Mouse (Mus musculus) left cerebral cortex, adult 2 months (tissue): ENCODE data around the gene Ttll5. TPM values are rescaled to one million over a fixed set of nuclear protein-coding genes. Genes with fewer than 3 reads are reported as not detected.

Experiments used
- DNase-seq, 2 experiments: peaks; one replicate each; pipeline ENCODE4 v3.0.0; 2021 to 2022; ENCODE audit warnings: low spot score in 2 of 2, mixed read lengths in 1 of 2; ENCODE audit errors: extremely low spot score in 1 of 2
- H3K27ac ChIP-seq: fragments of 200-600 bp; 2 replicates; pipeline ENCODE4 v1.8.1; 2022
- H3K4me3 ChIP-seq: fragments of 200-600 bp; 2 replicates; pipeline ENCODE4 v1.8.1; 2022
- CTCF ChIP-seq: fragments of 200-600 bp; IDR thresholded peaks from 2 replicates; pipeline ENCODE4 v1.8.1; 2022; ENCODE audit warnings: antibody characterized with exemption, mild to moderate bottlenecking, moderate library complexity
- intact Hi-C: fragments of 180-260 bp; cut with DNase I; formaldehyde crosslinking; loops from one replicate; pipeline ENCODE4 v1.15.1; 2025
- total RNA-seq, 2 experiments: library from RNA; stranded (reverse); gene quantifications; 2 replicates each; pipeline ENCODE4 v1.2.3; 2021

The Ttll5 gene
- total RNA-seq, 2 experiments from 2014 or later: 45.4 to 47.7 TPM

GRCm38 (mm10) chr12:85993790-85994360 is 169.4 kb downstream of the Ttll5 start:
- Histone ChIP-seq H3K27ac (no peak overlapping the region), H3K4me3 (no peak overlapping the region)
- no peak for DNase-seq
- intact Hi-C loops: no loop called here
- TF ChIP-seq CTCF: no peak

DNA sequence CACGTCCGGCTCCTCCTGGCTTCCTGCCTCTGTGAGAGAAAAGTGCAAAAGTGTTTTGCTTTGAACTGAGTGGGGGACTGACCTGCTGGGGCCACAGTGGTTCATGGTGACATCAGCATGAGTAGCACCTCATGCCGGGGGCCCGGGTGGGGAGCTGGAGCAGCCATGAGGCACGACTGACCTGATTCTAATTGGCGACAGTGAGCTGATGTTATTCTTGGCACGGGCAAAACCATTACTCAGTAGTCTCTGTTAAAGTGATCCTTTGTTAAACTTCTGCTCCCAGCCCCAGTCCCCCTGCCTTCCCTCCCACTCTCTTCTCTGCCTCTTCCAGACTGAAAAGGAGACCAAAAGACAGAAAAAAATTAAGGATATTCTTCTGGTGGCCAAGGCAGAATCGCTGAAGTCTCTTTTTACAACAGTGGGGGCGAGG is 176.2 kb downstream of the Ttll5 start:
- DNase-seq: peak in 1 of 2 experiments; percentile 36
- intact Hi-C loops: loop anchor here (2.0 to 5.0 kb wide), 2 partner anchors 44 to 77 kb away; partner anchors contain the start of gene Tgfb3
- H3K27ac ChIP-seq: peak overlapping the region; percentile 83
- no peak overlapping the region for H3K4me3 ChIP-seq
- TF ChIP-seq CTCF: no peak

- DNase-seq: peak; percentile 55
- intact Hi-C loops: loop anchor here (2.0 to 5.0 kb wide), 2 partner anchors 44 to 76 kb away; partner anchors contain the start of gene Tgfb3
Observed at GRCm38 (mm10) chr12:86001120-86001655, 176.7 kb downstream of the Ttll5 start.

GRCm38 (mm10) chr12:86004627-86005026 is 180.2 kb downstream of the Ttll5 start:
- TF ChIP-seq CTCF: no peak
- intact Hi-C loops: loop anchor here (5.0 kb wide), 1 partner anchor 73 kb away; the partner anchor contains the start of gene Tgfb3

More at GRCm38 (mm10) chr12:86001120-86001655, 176.7 kb downstream of the Ttll5 start:
- TF ChIP-seq CTCF: no peak
- Histone ChIP-seq H3K27ac (peak overlapping the region; percentile 83), H3K4me3 (no peak overlapping the region)

DNA sequence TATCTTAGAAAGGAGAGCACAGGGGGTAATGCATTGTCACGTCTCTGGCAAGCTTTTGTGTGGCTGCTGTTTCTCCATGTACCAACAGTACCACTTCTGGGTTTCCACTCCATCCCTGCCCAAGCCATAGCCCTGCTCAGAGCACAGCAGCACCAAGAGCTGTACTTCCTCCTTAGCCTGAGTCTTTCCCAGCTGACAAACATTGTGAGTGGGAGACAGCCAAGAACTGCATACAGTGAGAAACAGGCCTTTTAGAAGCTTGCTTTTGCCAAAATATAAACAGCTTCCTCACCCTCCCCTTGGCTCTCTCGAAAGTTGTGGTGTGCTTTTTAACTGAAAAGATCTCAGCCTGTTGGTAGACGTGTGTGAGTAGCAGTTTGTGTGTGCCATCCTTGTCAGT is 182.9 kb downstream of the Ttll5 start:
- Histone ChIP-seq H3K4me3 (no peak overlapping the region), H3K27ac (no peak overlapping the region)
- intact Hi-C loops: no loop called here
- TF ChIP-seq CTCF: no peak
- no peak for DNase-seq

More at GRCm38 (mm10) chr12:86004627-86005026, 180.2 kb downstream of the Ttll5 start:
- DNase-seq: no peak
- Histone ChIP-seq H3K4me3 (no peak overlapping the region), H3K27ac (no peak overlapping the region)

DNA sequence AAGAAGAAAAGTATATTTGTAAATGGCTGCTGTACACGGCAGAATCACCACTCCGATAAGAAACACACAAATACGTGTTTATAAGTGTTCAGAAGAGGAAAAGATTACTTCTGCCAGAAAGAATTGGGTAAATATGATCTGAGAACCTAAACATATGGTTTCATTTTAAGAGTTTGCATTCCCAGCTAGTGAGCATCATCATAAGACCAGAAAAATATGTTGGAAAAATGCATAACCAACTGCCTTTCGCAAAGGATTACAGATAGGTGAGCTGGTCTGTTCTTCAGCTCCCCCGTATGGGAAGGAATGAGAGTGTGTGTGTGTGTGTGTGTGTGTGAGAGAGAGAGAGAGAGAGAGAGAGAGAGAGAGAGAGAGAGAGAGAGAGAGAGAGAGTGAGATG is 186.2 kb downstream of the Ttll5 start:
- intact Hi-C loops: no loop called here
- Histone ChIP-seq H3K27ac (no peak overlapping the region), H3K4me3 (no peak overlapping the region)
- no peak for DNase-seq
- TF ChIP-seq CTCF: no peak

DNA sequence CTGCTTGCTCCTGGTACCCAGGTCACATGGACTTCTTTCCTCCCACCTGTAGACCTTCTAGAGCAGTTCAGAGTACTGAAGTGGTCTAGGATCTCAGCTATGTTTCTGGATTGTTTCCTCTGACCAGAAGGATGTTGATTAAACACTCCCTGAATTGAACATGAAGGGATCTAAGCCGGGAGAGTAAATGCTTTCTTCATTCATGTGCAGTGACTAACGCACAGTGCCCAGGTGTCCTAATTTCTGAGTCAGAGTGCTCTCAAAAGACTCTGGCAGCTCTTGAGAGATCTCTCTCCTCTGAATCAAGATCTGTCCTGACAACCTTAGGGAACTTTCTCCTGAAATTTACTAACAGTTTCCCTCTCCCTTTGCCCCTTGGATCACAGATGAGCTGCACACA is 187.7 kb downstream of the Ttll5 start:
- DNase-seq: no peak
- intact Hi-C loops: no loop called here
- Histone ChIP-seq H3K4me3 (no peak overlapping the region), H3K27ac (no peak overlapping the region)
- no peak for TF ChIP-seq CTCF

GRCm38 (mm10) chr12:86014174-86014573 is 189.7 kb downstream of the Ttll5 start:
- no peak overlapping the region for H3K27ac ChIP-seq
- DNase-seq: no peak
- TF ChIP-seq CTCF: no peak
- no peak overlapping the region for H3K4me3 ChIP-seq
- intact Hi-C loops: no loop called here

DNA sequence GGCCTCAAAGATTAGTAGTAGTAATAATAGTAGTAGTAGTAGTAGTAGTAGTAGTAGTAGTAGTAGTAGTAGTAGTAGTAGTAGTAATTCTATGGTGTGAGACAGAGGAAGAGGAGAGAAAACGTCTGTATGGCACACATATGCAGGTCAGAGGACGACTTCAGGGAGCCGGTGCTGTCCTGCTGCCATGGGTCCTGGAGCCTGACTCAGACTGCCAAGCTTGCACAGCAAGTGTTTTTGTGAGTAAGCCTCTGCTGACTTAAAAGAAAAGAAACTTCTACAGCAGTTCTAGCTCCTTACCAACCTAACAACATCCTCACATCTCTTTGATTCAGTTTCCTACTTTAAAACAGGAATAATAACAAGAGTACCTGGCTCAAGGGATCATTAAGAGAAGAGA is 190.2 kb downstream of the Ttll5 start:
- no peak for TF ChIP-seq CTCF
- intact Hi-C loops: no loop called here
- Histone ChIP-seq H3K4me3 (no peak overlapping the region), H3K27ac (no peak overlapping the region)
- no peak for DNase-seq

DNA sequence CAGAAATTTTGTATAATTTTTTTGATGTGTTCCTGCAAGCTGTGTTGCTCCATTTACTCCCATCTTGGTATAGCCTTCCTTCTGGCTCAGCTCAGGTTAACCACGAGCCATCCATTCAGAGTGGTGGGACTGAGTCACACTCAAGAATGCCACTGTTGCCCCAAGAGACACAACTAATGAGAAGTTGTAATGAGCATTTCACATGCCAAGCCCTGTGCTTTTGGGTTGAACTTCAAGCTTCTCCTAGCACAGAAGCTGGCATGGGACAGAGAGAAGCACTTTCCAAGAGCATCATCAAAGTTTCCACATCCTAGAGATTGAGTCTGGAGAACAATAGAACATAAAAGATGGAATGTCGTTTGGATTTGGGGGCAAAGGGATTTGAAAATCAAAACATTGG is 190.7 kb downstream of the Ttll5 start:
- DNase-seq: no peak
- TF ChIP-seq CTCF: no peak
- intact Hi-C loops: no loop called here
- Histone ChIP-seq H3K27ac (no peak overlapping the region), H3K4me3 (no peak overlapping the region)

- no peak overlapping the region for H3K4me3 ChIP-seq
- H3K27ac ChIP-seq: 0 out of 2 replicates have a peak overlapping the region, but pooled peaks have one; percentile 38
- intact Hi-C loops: no loop called here
- no peak for TF ChIP-seq CTCF
- no peak for DNase-seq
Observed at GRCm38 (mm10) chr12:86017360-86017759, 192.9 kb downstream of the Ttll5 start.

GRCm38 (mm10) chr12:86021583-86021982 is 197.1 kb downstream of the Ttll5 start:
- H3K4me3 ChIP-seq: no peak overlapping the region
- H3K27ac ChIP-seq: no peak overlapping the region
- DNase-seq: no peak
- intact Hi-C loops: no loop called here
- TF ChIP-seq CTCF: no peak
